Mouse (Mus musculus): ENCODE results near the gene Rab19. TPM values are rescaled to one million over a fixed set of nuclear protein-coding genes. Genes with fewer than 3 reads are reported as not detected.
"Not testable (repeated sequence)": the region's sequence is repeated elsewhere in the genome, so short reads cannot be mapped to it uniquely, and the experiment has no call there.

Rab19 gene
- polyA plus RNA-seq, 1 experiment from 2014 or later = 6.1 TPM

GRCm38 (mm10) chr6:39435875-39436274 lies 54.9 kb downstream of the Rab19 start:
- ATAC-seq = no peak
- Histone ChIP-seq H3K4me1 (replicated peaks) (no peaks in the 10 kb centered on the region), H3K36me3 (no peaks in the 10 kb centered on the region), H3K4me2 (replicated peaks) (no peak overlapping the region), H3K27me3 (replicated peaks) (no peaks in the 10 kb centered on the region), H3K9me3 (no peaks in the 10 kb centered on the region), H3K4me3 (replicated peaks) (no peak overlapping the region), H3K9ac (no peak overlapping the region), H3K27ac (no peak overlapping the region)
- WGBS = 84% methylated on average over 5 of the region's 5 CpGs

- not testable (repeated sequence) for H3K9ac ChIP-seq; H3K4me2 ChIP-seq (replicated peaks); H3K27me3 ChIP-seq (replicated peaks); H3K36me3 ChIP-seq; H3K9me3 ChIP-seq; H3K4me1 ChIP-seq (replicated peaks); ATAC-seq; H3K4me3 ChIP-seq (replicated peaks); H3K27ac ChIP-seq
- WGBS = 87% methylated on average over 6 of the region's 6 CpGs
Measured at GRCm38 (mm10) chr6:39437519-39437918, 56.5 kb downstream of the Rab19 start.

Other genes starting within 250 kb of the Rab19 start
- gene Kdm7a, start 174.4 kb upstream of the Rab19 start, polyA plus RNA-seq (2015; fragmentation: Nextera tagmentation; extraction: Ambion mirVana) = 4.9 and 5.1 TPM in 2 replicates
- gene Slc37a3, start 3.5 kb upstream of the Rab19 start, polyA plus RNA-seq (2015; fragmentation: Nextera tagmentation; extraction: Ambion mirVana) = 35.6 and 38.2 TPM in 2 replicates
- 59.3 and 64.8 TPM in 2 replicates for gene Mkrn1, start 39.3 kb downstream of the Rab19 start, polyA plus RNA-seq (2015; fragmentation: Nextera tagmentation; extraction: Ambion mirVana)
- gene Dennd2a, start 176.7 kb downstream of the Rab19 start, polyA plus RNA-seq (2015; fragmentation: Nextera tagmentation; extraction: Ambion mirVana) = 11.7 and 12.3 TPM in 2 replicates
- 28.0 and 29.1 TPM in 2 replicates for gene Adck2, start 192.7 kb downstream of the Rab19 start, polyA plus RNA-seq (2015; fragmentation: Nextera tagmentation; extraction: Ambion mirVana)
- gene Gm42420, start 204.6 kb downstream of the Rab19 start, polyA plus RNA-seq (2015; fragmentation: Nextera tagmentation; extraction: Ambion mirVana) = 1.1 and 1.2 TPM in 2 replicates
- gene Ndufb2, start 211.4 kb downstream of the Rab19 start, polyA plus RNA-seq (2015; fragmentation: Nextera tagmentation; extraction: Ambion mirVana) = 378 and 432 TPM in 2 replicates

Measured in intestine, embryonic 15.5 days (tissue).